Mouse (Mus musculus) granulocyte monocyte progenitor cell, adult 5-6 weeks (primary cell): ENCODE measurements around the gene Gm38100. TPM values are rescaled to one million over a fixed set of nuclear protein-coding genes. Genes with fewer than 3 reads are reported as not detected.

ENCODE experiments used
- ATAC-seq: replicated peaks from 2 replicates; pipeline ENCODE4 v1.8.0; 2016; ENCODE audit warnings: mild to moderate bottlenecking, moderate TSS enrichment, inconsistent platforms; ENCODE audit not compliant: poor library complexity, severe bottlenecking
- total RNA-seq, 2 experiments: library from RNA; stranded (forward) in 1 of 2; stranded (reverse) in 1 of 2; fragments of 200-712, 200-1000 nt in 1 of 2; fragments of >200 nt in 1 of 2; fragmentation: Nextera tagmentation in 1 of 2; gene quantifications; 2 replicates each; pipeline ENCODE4 v1.2.3; 2014 to 2017

The Gm38100 gene
- total RNA-seq, 2 experiments from 2014 or later = not detected

DNA sequence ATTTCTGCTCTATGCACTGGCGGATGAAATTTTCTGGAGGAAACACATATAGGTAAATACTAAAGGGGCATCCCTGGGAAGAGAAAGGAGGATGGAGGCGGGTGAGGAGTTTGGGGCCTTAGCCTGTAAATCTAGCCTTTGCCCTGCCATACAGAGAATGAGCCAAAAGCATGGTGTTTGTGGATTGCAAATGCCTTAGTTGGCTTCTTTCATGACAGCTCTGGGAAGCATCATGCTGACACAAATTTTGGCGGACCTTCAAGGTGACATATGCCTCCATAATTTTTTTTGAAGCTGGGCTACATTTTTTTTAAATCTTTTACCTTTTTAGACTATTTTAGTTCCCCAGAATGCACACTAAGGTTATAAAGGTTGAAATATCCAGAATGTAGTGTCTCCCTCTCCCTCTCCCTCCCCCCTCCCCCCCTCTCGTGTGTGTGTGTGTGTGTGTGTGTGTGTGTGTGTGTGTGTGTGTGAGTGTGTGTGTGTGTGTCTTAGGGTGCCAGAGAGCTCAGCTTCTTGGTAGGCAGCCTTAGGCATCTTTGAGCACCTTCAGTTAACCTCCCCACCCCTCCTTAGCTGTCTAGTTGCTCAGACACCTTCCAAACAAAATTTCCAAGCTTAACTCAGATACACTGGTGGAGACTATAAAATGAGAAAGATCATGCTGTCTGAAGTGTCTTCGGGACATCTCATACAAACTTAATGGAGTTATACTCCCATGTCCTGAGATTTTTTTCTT, 47.0 kb downstream of the Gm38100 start:
- ATAC-seq = no peak

DNA sequence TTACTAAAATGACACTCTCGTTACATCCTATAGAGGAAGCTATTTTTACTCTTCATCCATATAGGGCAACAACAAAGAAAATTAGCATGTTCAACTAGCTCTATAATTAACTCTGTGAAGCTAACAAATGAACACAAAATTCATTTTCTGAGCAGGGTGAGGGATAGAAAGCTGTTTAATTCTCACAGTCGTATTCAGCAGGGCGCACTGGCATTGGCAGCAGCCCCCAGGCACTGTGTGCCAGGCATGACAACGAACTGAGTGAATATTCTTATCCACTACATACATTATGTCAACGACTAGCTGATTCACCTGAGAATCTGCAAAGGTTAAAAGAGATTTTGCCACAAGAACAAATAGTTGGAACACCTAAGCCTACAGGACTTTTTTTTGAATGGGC, 50.6 kb downstream of the Gm38100 start:
- ATAC-seq = no peak

Other genes starting within 250 kb of the Gm38100 start
- gene Opn3, start 227.6 kb upstream of the Gm38100 start, total RNA-seq (2014; fragmentation: Nextera tagmentation) = 0.13 and 1.3 TPM in 2 replicates
- gene Opn3, start 227.6 kb upstream of the Gm38100 start, total RNA-seq (2017) = 0.39 and 0.82 TPM in 2 replicates
- 8.9 and 13.5 TPM in 2 replicates for gene Chml, start 227.4 kb upstream of the Gm38100 start, total RNA-seq (2014; fragmentation: Nextera tagmentation)
- gene Chml, start 227.4 kb upstream of the Gm38100 start, total RNA-seq (2017) = 13.8 and 14.5 TPM in 2 replicates
- gene Wdr64, start 221.7 kb upstream of the Gm38100 start, total RNA-seq (2014; fragmentation: Nextera tagmentation) = not detected in 2 replicates
- not detected in 2 replicates for gene Wdr64, start 221.7 kb upstream of the Gm38100 start, total RNA-seq (2017)
- gene Exo1, start 39.7 kb upstream of the Gm38100 start, total RNA-seq (2014; fragmentation: Nextera tagmentation) = 37.9 and 88.1 TPM in 2 replicates
- gene Exo1, start 39.7 kb upstream of the Gm38100 start, total RNA-seq (2017) = 44.5 and 56.4 TPM in 2 replicates
- 0.30 and 0.43 TPM in 2 replicates for gene Rbm8a2, start 58.8 kb downstream of the Gm38100 start, total RNA-seq (2014; fragmentation: Nextera tagmentation)
- gene Rbm8a2, start 58.8 kb downstream of the Gm38100 start, total RNA-seq (2017) = 0.82 and 1.7 TPM in 2 replicates